Mouse (Mus musculus) myocyte (in vitro differentiated cells): ENCODE results near the gene Esrrg. TPM values are rescaled to one million over a fixed set of nuclear protein-coding genes. Genes with fewer than 3 reads are reported as not detected.

Experiments
- H3K27me3 ChIP-seq: one replicate; pipeline ENCODE4 v1.6.1; 2011; ENCODE audit not compliant: control insufficient read depth, insufficient read depth, insufficient read length
- H3K36me3 ChIP-seq: one replicate; pipeline ENCODE4 v1.6.1; 2011; ENCODE audit not compliant: control insufficient read depth, insufficient read depth
- H3K4me2 ChIP-seq: one replicate; pipeline ENCODE4 v1.6.1; 2011; ENCODE audit warnings: low read depth, control low read depth
- H3K4me3 ChIP-seq: one replicate; pipeline ENCODE4 v1.5.1; 2011; ENCODE audit warnings: mild to moderate bottlenecking, control low read depth, moderate library complexity
- H3K79me2 ChIP-seq: one replicate; pipeline ENCODE4 v1.6.1; 2011; ENCODE audit not compliant: control insufficient read depth, insufficient read depth
- H3ac ChIP-seq: one replicate; pipeline ENCODE4 v1.6.1; 2011; ENCODE audit not compliant: control insufficient read depth, insufficient read length
- CEBPB ChIP-seq: IDR thresholded peaks from 2 replicates; pipeline ENCODE4 v1.6.1; 2011; ENCODE audit warnings: mild to moderate bottlenecking, moderate library complexity; ENCODE audit not compliant: poor library complexity, insufficient read depth, severe bottlenecking
- E2F4 ChIP-seq: IDR thresholded peaks from one replicate; pipeline ENCODE4 v1.6.1; 2011; ENCODE audit warnings: mild to moderate bottlenecking, control low read depth, moderate library complexity; ENCODE audit not compliant: insufficient read depth
- MAX ChIP-seq: IDR thresholded peaks from one replicate; pipeline ENCODE4 v1.6.1; 2011; ENCODE audit warnings: low read depth, mild to moderate bottlenecking, control low read depth
- MYOD1 ChIP-seq, 3 experiments: IDR thresholded peaks; one replicate each; pipeline ENCODE4 v1.6.1; 2011; ENCODE audit warnings: control low read depth in 2 of 3, low read depth in 2 of 3, mild to moderate bottlenecking in 2 of 3, moderate library complexity in 1 of 3; ENCODE audit not compliant: insufficient read length in 2 of 3, control insufficient read depth in 1 of 3
- MYOG ChIP-seq, 3 experiments: IDR thresholded peaks; one replicate each; pipeline ENCODE4 v1.6.1; 2011; ENCODE audit warnings: control low read depth in 2 of 3, low read depth in 2 of 3, mild to moderate bottlenecking in 2 of 3; ENCODE audit not compliant: insufficient read length in 2 of 3, control insufficient read depth in 1 of 3, insufficient read depth in 1 of 3
- POLR2A ChIP-seq: IDR thresholded peaks from one replicate; pipeline ENCODE4 v1.6.1; 2011; ENCODE audit warnings: low read depth, mild to moderate bottlenecking, control low read depth, moderate library complexity; ENCODE audit not compliant: insufficient read length
- POLR2AphosphoS2 ChIP-seq: IDR thresholded peaks from one replicate; pipeline ENCODE4 v1.6.1; 2011; ENCODE audit warnings: low read depth, control low read depth; ENCODE audit not compliant: insufficient read length
- REST ChIP-seq: IDR thresholded peaks from one replicate; pipeline ENCODE4 v1.6.1; 2011; ENCODE audit warnings: mild to moderate bottlenecking, control low read depth, moderate library complexity; ENCODE audit not compliant: insufficient read depth, insufficient read length
- SRF ChIP-seq: IDR thresholded peaks from one replicate; pipeline ENCODE4 v1.6.1; 2011; ENCODE audit warnings: low read depth; ENCODE audit not compliant: control insufficient read depth, insufficient read length
- TCF12 ChIP-seq: IDR thresholded peaks from one replicate; pipeline ENCODE4 v1.6.1; 2011; ENCODE audit warnings: mild to moderate bottlenecking, control low read depth; ENCODE audit not compliant: poor library complexity, insufficient read depth, severe bottlenecking
- TCF3 ChIP-seq: IDR thresholded peaks from one replicate; pipeline ENCODE4 v1.6.1; 2011; ENCODE audit warnings: low read depth, control low read depth; ENCODE audit not compliant: insufficient read length
- USF1 ChIP-seq: IDR thresholded peaks from one replicate; pipeline ENCODE4 v1.6.1; 2011; ENCODE audit warnings: low read depth, mild to moderate bottlenecking, control low read depth, moderate library complexity
- polyA plus RNA-seq: library from polyadenylated mRNA; unstranded; fragments of >200 nt; fragmentation: generic; extraction: Trizol; gene quantifications from one replicate; pipeline ENCODE4 v1.2.1, GENCODE M21; 2012; ENCODE audit warnings: missing spikeins

Gene Esrrg
- polyA plus RNA-seq, 1 experiment, result 0.20 TPM

- Histone ChIP-seq H3K27me3 (no peaks in the 10 kb centered on the region), H3K79me2 (no peaks in the 10 kb centered on the region), H3ac (no peak overlapping the region), H3K4me2 (no peak overlapping the region), H3K4me3 (no peak overlapping the region), H3K36me3 (no peaks in the 10 kb centered on the region)
- TF ChIP-seq USF1 (no peak), MYOG (IDR thresholded peaks at IDR 0.05; ENCODE audit: control insufficient read depth in 1 of 3, insufficient read depth in 1 of 3, insufficient read length in 2 of 3, low read depth in 2 of 3) (peak in 1 of 3 experiments; percentile 4), MYOD1 (IDR thresholded peaks at IDR 0.05; ENCODE audit: control insufficient read depth in 1 of 3, insufficient read length in 2 of 3, low read depth in 2 of 3) (peak in 1 of 3 experiments; percentile 8)
These were observed 330.1 kb downstream of the Esrrg start for GRCm38 (mm10) chr1:187938652-187939051.

GRCm38 (mm10) chr1:187939078-187939477, 330.5 kb downstream of the Esrrg start:
- Histone ChIP-seq H3K4me2 (no peak overlapping the region), H3K79me2 (no peaks in the 10 kb centered on the region), H3K4me3 (no peak overlapping the region), H3ac (no peak overlapping the region), H3K27me3 (no peaks in the 10 kb centered on the region), H3K36me3 (no peaks in the 10 kb centered on the region)
- no peak for TF ChIP-seq POLR2A
- TF ChIP-seq MYOG (IDR thresholded peaks at IDR 0.05; ENCODE audit: control insufficient read depth in 1 of 3, insufficient read depth in 1 of 3, insufficient read length in 2 of 3, low read depth in 2 of 3), result peak in 2 of 3 experiments; percentile 22 to 73
- TF ChIP-seq MAX, result no peak
- TF ChIP-seq USF1, result no peak
- TF ChIP-seq TCF12, result no peak
- TF ChIP-seq SRF, result no peak
- TF ChIP-seq MYOD1 (IDR thresholded peaks at IDR 0.05; ENCODE audit: control insufficient read depth in 1 of 3, insufficient read length in 2 of 3, low read depth in 2 of 3), result peak in 1 of 3 experiments; percentile 23
- TF ChIP-seq REST, result no peak

- TF ChIP-seq REST (no peak), CEBPB (no peak), MYOD1 (IDR thresholded peaks at IDR 0.05; ENCODE audit: control insufficient read depth in 1 of 3, insufficient read length in 2 of 3, low read depth in 2 of 3) (no peak), POLR2AphosphoS2 (no peak), SRF (no peak), TCF3 (no peak)
- no peaks in the 10 kb centered on the region for H3K27me3 ChIP-seq
- H3K4me3 ChIP-seq, result no peak overlapping the region
- H3K79me2 ChIP-seq, result no peaks in the 10 kb centered on the region
- H3K4me2 ChIP-seq, result no peak overlapping the region
- no peaks in the 10 kb centered on the region for H3K36me3 ChIP-seq
- H3ac ChIP-seq, result no peak overlapping the region
These were observed 342.9 kb downstream of the Esrrg start for GRCm38 (mm10) chr1:187951506-187951905.

GRCm38 (mm10) chr1:187956702-187957101, 348.1 kb downstream of the Esrrg start:
- no peak for TF ChIP-seq SRF
- TF ChIP-seq MAX, result no peak
- TF ChIP-seq USF1, result no peak
- TF ChIP-seq REST, result no peak
- no peak for TF ChIP-seq TCF12
- TF ChIP-seq E2F4, result no peak
- no peak for TF ChIP-seq MYOG (IDR thresholded peaks at IDR 0.05; ENCODE audit: control insufficient read depth in 1 of 3, insufficient read depth in 1 of 3, insufficient read length in 2 of 3, low read depth in 2 of 3)
- no peak for TF ChIP-seq MYOD1 (IDR thresholded peaks at IDR 0.05; ENCODE audit: control insufficient read depth in 1 of 3, insufficient read length in 2 of 3, low read depth in 2 of 3)
- TF ChIP-seq CEBPB, result no peak
- TF ChIP-seq POLR2AphosphoS2, result no peak
- TF ChIP-seq POLR2A, result no peak
- no peak for TF ChIP-seq TCF3
- H3K27me3 ChIP-seq, result no peaks in the 10 kb centered on the region
- no peak overlapping the region for H3K4me3 ChIP-seq
- no peaks in the 10 kb centered on the region for H3K36me3 ChIP-seq
- no peaks in the 10 kb centered on the region for H3K79me2 ChIP-seq
- no peak overlapping the region for H3ac ChIP-seq
- H3K4me2 ChIP-seq, result no peak overlapping the region

GRCm38 (mm10) chr1:187959192-187959591, 350.6 kb downstream of the Esrrg start:
- Histone ChIP-seq H3K36me3 (no peaks in the 10 kb centered on the region), H3K4me3 (no peak overlapping the region), H3ac (no peak overlapping the region), H3K4me2 (no peak overlapping the region), H3K27me3 (no peaks in the 10 kb centered on the region), H3K79me2 (no peaks in the 10 kb centered on the region)
- TF ChIP-seq TCF3 (no peak), POLR2A (no peak), SRF (no peak), TCF12 (no peak), E2F4 (no peak), MYOD1 (IDR thresholded peaks at IDR 0.05; ENCODE audit: control insufficient read depth in 1 of 3, insufficient read length in 2 of 3, low read depth in 2 of 3) (no peak), CEBPB (no peak), MAX (no peak), POLR2AphosphoS2 (no peak), MYOG (IDR thresholded peaks at IDR 0.05; ENCODE audit: control insufficient read depth in 1 of 3, insufficient read depth in 1 of 3, insufficient read length in 2 of 3, low read depth in 2 of 3) (no peak), USF1 (no peak), REST (no peak)
